Mouse (Mus musculus) MEL (cell line): ENCODE data around the gene Olfr1106. TPM values are rescaled to one million over a fixed set of nuclear protein-coding genes. Genes with fewer than 3 reads are reported as not detected.

Source experiments
- DNase-seq: peaks from one replicate; pipeline ENCODE4 v3.0.0; 2011; ENCODE audit warnings: low read depth, low spot score
- H3K27ac ChIP-seq: 2 replicates; pipeline ENCODE4 v1.5.1; 2012; ENCODE audit warnings: low read depth, mild to moderate bottlenecking, control low read depth, low read length, moderate library complexity; ENCODE audit not compliant: control insufficient read depth
- H3K27me3 ChIP-seq, 2 experiments: fragments of 150-350 bp in 1 of 2; sonication (generic) in 1 of 2; 2 replicates each; pipeline ENCODE4 v1.6.1; 2012; ENCODE audit warnings: low read length in 2 of 2, mild to moderate bottlenecking in 2 of 2, improper control_type of control experiment in 1 of 2, moderate library complexity in 1 of 2; ENCODE audit not compliant: insufficient read depth in 2 of 2, control insufficient read depth in 1 of 2
- H3K36me3 ChIP-seq, 2 experiments: 2 replicates each; pipeline ENCODE4 v1.6.1; 2012 to 2014; ENCODE audit warnings: low read length in 2 of 2, improper control_type of control experiment in 1 of 2, inconsistent platforms in 1 of 2, mild to moderate bottlenecking in 1 of 2; ENCODE audit not compliant: insufficient read depth in 2 of 2, control insufficient read depth in 1 of 2
- H3K4me1 ChIP-seq, 2 experiments: fragments of 150-350 bp in 1 of 2; sonication (generic) in 1 of 2; 2 replicates each; pipeline ENCODE4 v1.6.1; 2012; ENCODE audit warnings: low read length in 2 of 2, improper control_type of control experiment in 1 of 2, mild to moderate bottlenecking in 1 of 2; ENCODE audit not compliant: insufficient read depth in 2 of 2, control insufficient read depth in 1 of 2
- H3K4me3 ChIP-seq, 2 experiments: fragments of 150-350 bp in 1 of 2; sonication (generic) in 1 of 2; 2 replicates each; pipeline ENCODE4 v1.5.1; 2012; ENCODE audit warnings: low read depth in 2 of 2, low read length in 2 of 2, mild to moderate bottlenecking in 2 of 2, moderate library complexity in 2 of 2, control low read depth in 1 of 2, improper control_type of control experiment in 1 of 2; ENCODE audit not compliant: control insufficient read depth in 1 of 2, insufficient read depth in 1 of 2
- H3K79me2 ChIP-seq: 2 replicates; pipeline ENCODE4 v1.6.1; 2012; ENCODE audit warnings: mild to moderate bottlenecking, low read length, moderate library complexity; ENCODE audit not compliant: control insufficient read depth, poor library complexity, insufficient read depth
- H3K9ac ChIP-seq: 2 replicates; pipeline ENCODE4 v1.6.1; 2012; ENCODE audit warnings: low read depth, mild to moderate bottlenecking, control low read depth, low read length, moderate library complexity; ENCODE audit not compliant: control insufficient read depth, poor library complexity, severe bottlenecking
- H3K9me3 ChIP-seq: fragments of 150-350 bp; sonication (generic); replicated peaks from 2 replicates; pipeline ENCODE4 v1.6.1; 2012; ENCODE audit warnings: mild to moderate bottlenecking, low read length, improper control_type of control experiment, moderate library complexity; ENCODE audit not compliant: insufficient read depth
- BHLHE40 ChIP-seq: IDR thresholded peaks from 2 replicates; pipeline ENCODE4 v1.6.1; 2012; ENCODE audit warnings: low read depth, mild to moderate bottlenecking, inconsistent platforms, low read length, improper control_type of control experiment, borderline replicate concordance
- EP300 ChIP-seq, 2 experiments: IDR thresholded peaks; 2 replicates each; pipeline ENCODE4 v1.6.1; 2011; ENCODE audit warnings: improper control_type of control experiment in 2 of 2, low read length in 2 of 2, low read depth in 1 of 2, mild to moderate bottlenecking in 1 of 2
- GATA1 ChIP-seq: IDR thresholded peaks from 2 replicates; pipeline ENCODE4 v1.6.1; 2011; ENCODE audit warnings: low read depth, low read length, improper control_type of control experiment
- JUND ChIP-seq: IDR thresholded peaks from 2 replicates; pipeline ENCODE4 v1.6.1; 2011; ENCODE audit warnings: low read depth, mild to moderate bottlenecking, improper control_type of control experiment, low read length
- KAT2A ChIP-seq: conservative IDR thresholded peaks from 2 replicates; pipeline ENCODE4 v1.6.1; 2012; ENCODE audit warnings: low read depth, low read length, improper control_type of control experiment, inconsistent platforms
- MAFK ChIP-seq: IDR thresholded peaks from 2 replicates; pipeline ENCODE4 v1.6.1; 2011; ENCODE audit warnings: low read depth, mild to moderate bottlenecking, low read length, improper control_type of control experiment, borderline replicate concordance
- MAZ ChIP-seq: IDR thresholded peaks from 2 replicates; pipeline ENCODE4 v1.6.1; 2012; ENCODE audit warnings: low read depth, mild to moderate bottlenecking, inconsistent platforms, low read length, improper control_type of control experiment
- MEF2A ChIP-seq: IDR thresholded peaks from 2 replicates; pipeline ENCODE4 v1.6.1; 2014; ENCODE audit warnings: low read depth, mild to moderate bottlenecking, inconsistent platforms, low read length, improper control_type of control experiment; ENCODE audit not compliant: poor library complexity, insufficient replicate concordance, severe bottlenecking; ENCODE audit errors: extremely low read depth
- MXI1 ChIP-seq: IDR thresholded peaks from 2 replicates; pipeline ENCODE4 v1.6.1; 2011; ENCODE audit warnings: mild to moderate bottlenecking, low read depth, low read length, improper control_type of control experiment
- MYB ChIP-seq: IDR thresholded peaks from 2 replicates; pipeline ENCODE4 v1.6.1; 2011; ENCODE audit warnings: mild to moderate bottlenecking, low read depth, low read length, improper control_type of control experiment
- POLR2AphosphoS2 ChIP-seq: IDR thresholded peaks from 2 replicates; pipeline ENCODE4 v1.6.1; 2011; ENCODE audit warnings: low read length, improper control_type of control experiment
- POLR2AphosphoS5 ChIP-seq: IDR thresholded peaks from 2 replicates; pipeline ENCODE4 v1.6.1; 2012; ENCODE audit warnings: low read depth, borderline replicate concordance, mild to moderate bottlenecking, inconsistent platforms, low read length, moderate library complexity, mixed read lengths
- RAD21 ChIP-seq: IDR thresholded peaks from 2 replicates; pipeline ENCODE4 v1.6.1; 2011; ENCODE audit warnings: mild to moderate bottlenecking, low read depth, low read length, improper control_type of control experiment
- SIN3A ChIP-seq: IDR thresholded peaks from 2 replicates; pipeline ENCODE4 v1.6.1; 2012; ENCODE audit warnings: low read length, improper control_type of control experiment, inconsistent platforms
- TCF12 ChIP-seq: IDR thresholded peaks from 2 replicates; pipeline ENCODE4 v1.6.1; 2014; ENCODE audit warnings: low read depth, mild to moderate bottlenecking, inconsistent platforms, low read length, improper control_type of control experiment, moderate library complexity
- UBTF ChIP-seq: IDR thresholded peaks from 2 replicates; pipeline ENCODE4 v1.6.1; 2012; ENCODE audit warnings: low read depth, mild to moderate bottlenecking, inconsistent platforms, low read length, improper control_type of control experiment, moderate library complexity, borderline replicate concordance; ENCODE audit not compliant: insufficient read depth
- ZMIZ1 ChIP-seq: IDR thresholded peaks from 2 replicates; pipeline ENCODE4 v1.6.1; 2012; ENCODE audit warnings: low read depth, mild to moderate bottlenecking, inconsistent platforms, low read length, improper control_type of control experiment, moderate library complexity
- ZNF384 ChIP-seq: IDR thresholded peaks from 2 replicates; pipeline ENCODE4 v1.6.1; 2012; ENCODE audit warnings: low read depth, mild to moderate bottlenecking, inconsistent platforms, low read length, improper control_type of control experiment
- polyA plus RNA-seq, 2 experiments: library from polyadenylated mRNA; stranded (reverse) in 1 of 2; unstranded in 1 of 2; fragments of >175 nt in 1 of 2; fragments of >200 nt in 1 of 2; gene quantifications; 2 replicates each; pipeline versions ENCODE4 v1.2.1 to v1.2.4; 2012; ENCODE audit warnings: low replicate concordance in 2 of 2, low read depth in 1 of 2; ENCODE audit not compliant: insufficient read length in 2 of 2, insufficient read depth in 1 of 2, missing spikeins in 1 of 2
- total RNA-seq: library from RNA; depleted of rRNA; stranded (reverse); fragments of 300-350 nt; gene quantifications from 2 replicates; pipeline ENCODE4 v1.2.3, GENCODE M21; 2012; rRNA removed

Olfr1106 gene
- total RNA-seq (not detected in 2 replicates), polyA plus RNA-seq (not detected)

DNA sequence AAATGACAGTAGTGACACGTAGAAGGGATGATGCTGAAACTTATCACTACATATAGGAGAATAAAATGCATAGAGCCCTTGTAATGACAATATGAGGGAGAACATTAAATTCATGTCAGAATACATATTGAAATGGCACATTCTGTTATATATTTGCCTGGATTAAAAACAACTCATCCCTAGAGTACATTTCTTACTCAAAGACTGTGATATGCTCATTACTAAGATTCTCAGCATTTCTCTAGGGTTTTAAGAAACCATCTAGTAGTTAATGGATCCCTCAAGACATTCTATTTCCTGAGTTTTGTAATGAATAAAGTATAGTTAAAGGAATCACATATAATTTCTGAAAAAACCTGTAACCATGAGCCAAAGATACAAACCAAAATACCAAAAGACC is at the start of gene Olfr1106:
Gene Olfr1106 (minus strand): TSS at position 101 of the 400 bp plus-strand sequence.
- no peaks in the 10 kb centered on the region for H3K79me2 ChIP-seq
- no peaks in the 10 kb centered on the region for H3K36me3 ChIP-seq
- TF ChIP-seq GATA1 (no peak), POLR2AphosphoS5 (no peak), BHLHE40 (no peak), JUND (no peak), UBTF (no peak), TCF12 (no peak), MYB (no peak), MXI1 (no peak), MAZ (no peak), SIN3A (no peak)
- H3K27ac ChIP-seq: no peak within 1 kb of the TSS
- H3K9ac ChIP-seq: no peak within 1 kb of the TSS
- no peak within 1 kb of the TSS for H3K4me3 ChIP-seq
- no peak for DNase-seq
- no peaks in the 10 kb centered on the region for H3K4me1 ChIP-seq
- no peaks in the 10 kb centered on the region for H3K27me3 ChIP-seq
- H3K9me3 ChIP-seq: no peaks in the 10 kb centered on the region

DNA sequence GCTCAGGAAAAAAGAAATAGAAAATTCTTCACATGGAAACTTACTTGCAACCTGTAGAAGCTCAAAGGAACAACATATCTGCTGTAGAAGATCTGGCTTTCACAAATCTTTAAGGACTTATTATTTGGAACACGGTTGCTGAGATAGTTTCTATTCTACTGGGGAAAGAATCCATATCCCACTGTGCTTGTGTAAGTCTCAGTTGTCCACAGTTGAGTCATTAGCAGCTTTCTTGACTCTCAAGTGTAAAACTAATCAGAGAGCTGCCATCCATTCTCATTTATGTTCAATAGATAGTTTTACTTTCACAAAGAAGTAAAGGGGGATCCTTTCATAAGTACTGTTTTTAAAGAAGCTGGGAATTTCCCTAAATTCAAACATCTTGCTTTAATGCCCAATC is 43.8 kb upstream of the Olfr1106 start, which contains the start of gene Olfr1109:
Gene Olfr1109 (minus strand): TSS at position 101 of the 400 bp plus-strand sequence.
- Histone ChIP-seq H3K36me3 (no peaks in the 10 kb centered on the region), H3K9me3 (no peaks in the 10 kb centered on the region), H3K79me2 (no peaks in the 10 kb centered on the region), H3K4me1 (no peaks in the 10 kb centered on the region), H3K4me3 (no peak within 1 kb of the TSS), H3K9ac (no peak within 1 kb of the TSS), H3K27ac (no peak within 1 kb of the TSS), H3K27me3 (no peaks in the 10 kb centered on the region)
- no peak for DNase-seq
- TF ChIP-seq RAD21 (no peak), EP300 (IDR thresholded peaks at IDR 0.05; ENCODE audit: low read depth in 1 of 2, low read length in 2 of 2) (no peak), ZNF384 (no peak), JUND (no peak), TCF12 (no peak), MEF2A (no peak), BHLHE40 (no peak), GATA1 (no peak), ZMIZ1 (no peak), MAFK (no peak), KAT2A (no peak), POLR2AphosphoS2 (no peak)
